Mouse (Mus musculus) liver, embryonic 14.5 days (tissue): Measurements from ENCODE around the gene Togaram1. TPM values are rescaled to one million over a fixed set of nuclear protein-coding genes. Genes with fewer than 3 reads are reported as not detected.

Source experiments
- ATAC-seq: fragments of 200-750 bp; cut with Nextera tagmentation; 2 replicates; pipeline ENCODE4 v1.8.0; 2017; ENCODE audit warnings: moderate number of reproducible peaks, mild to moderate bottlenecking, moderate library complexity; ENCODE audit not compliant: insufficient read depth
- DNase-seq, 3 experiments: peaks; one replicate each; pipeline ENCODE4 v3.0.0-alpha.2; 2012 to 2013; ENCODE audit warnings: low read depth in 3 of 3, low spot score in 3 of 3
- H3K27ac ChIP-seq: fragments of 300-500 bp; sonication (generic); 2 replicates; pipeline ENCODE4 v1.5.1; 2014; ENCODE audit warnings: moderate library complexity, mild to moderate bottlenecking, control low read depth, inconsistent platforms
- H3K27me3 ChIP-seq: fragments of 300-500 bp; sonication (generic); 2 replicates; pipeline ENCODE4 v1.6.1; 2014; ENCODE audit warnings: mild to moderate bottlenecking, low read length, moderate library complexity; ENCODE audit not compliant: control insufficient read depth, insufficient read depth
- H3K36me3 ChIP-seq: fragments of 300-500 bp; sonication (generic); replicated peaks from 2 replicates; pipeline ENCODE4 v1.6.1; 2014; ENCODE audit warnings: low read depth; ENCODE audit not compliant: control insufficient read depth, insufficient read depth
- H3K4me1 ChIP-seq, 2 experiments: fragments of 200-500 bp in 1 of 2; fragments of 300-500 bp in 1 of 2; sonication (generic) in 1 of 2; replicated peaks; 2 replicates each; pipeline ENCODE4 v1.6.1; 2012 to 2014; ENCODE audit warnings: antibody characterized with exemption in 1 of 2, inconsistent platforms in 1 of 2, low read length in 1 of 2; ENCODE audit not compliant: control insufficient read depth in 2 of 2, insufficient read depth in 2 of 2
- H3K4me2 ChIP-seq: fragments of 300-500 bp; sonication (generic); 2 replicates; pipeline ENCODE4 v1.6.1; 2014; ENCODE audit warnings: low read depth, mild to moderate bottlenecking, control low read depth, moderate library complexity
- H3K4me3 ChIP-seq, 2 experiments: fragments of 200-500 bp in 1 of 2; fragments of 300-500 bp in 1 of 2; sonication (generic) in 1 of 2; 2 replicates each; pipeline ENCODE4 v1.5.1; 2012 to 2014; ENCODE audit warnings: low read depth in 2 of 2, low read length in 2 of 2, mild to moderate bottlenecking in 2 of 2, control low read depth in 1 of 2, inconsistent platforms in 1 of 2, moderate library complexity in 1 of 2; ENCODE audit not compliant: insufficient read depth in 1 of 2
- H3K9ac ChIP-seq: fragments of 300-500 bp; sonication (generic); replicated peaks from 2 replicates; pipeline ENCODE4 v1.6.1; 2014; ENCODE audit warnings: mild to moderate bottlenecking, control low read depth, moderate library complexity
- H3K9me3 ChIP-seq: fragments of 300-500 bp; sonication (generic); 2 replicates; pipeline ENCODE4 v1.6.1; 2016; ENCODE audit warnings: low read length, mixed read lengths; ENCODE audit not compliant: control insufficient read depth
- CTCF ChIP-seq: IDR thresholded peaks from 2 replicates; pipeline ENCODE4 v1.5.1; 2016; ENCODE audit warnings: antibody characterized with exemption, low read depth, control low read depth
- EP300 ChIP-seq: IDR thresholded peaks from 2 replicates; pipeline ENCODE4 v1.6.1; 2016; ENCODE audit warnings: antibody characterized with exemption, low read depth
- WGBS: fragments of 180-500 bp; shearing (Covaris S2); extraction: QIAGEN DNeasy Blood & Tissue Kit; methylation state at CpG from one replicate; pipeline ENCODE4 v1.1.7; 2014; ENCODE audit not compliant: insufficient replicate concordance; 5-methylcytosine and 5-hydroxymethylcytosine counted together
- polyA plus RNA-seq, 2 experiments: library from polyadenylated mRNA; depleted of rRNA in 1 of 2; stranded (reverse) in 1 of 2; unstranded in 1 of 2; fragments of >200 nt; fragmentation: Nextera tagmentation in 1 of 2; extraction: Ambion mirVana in 1 of 2; gene quantifications; 2 replicates each; pipeline versions ENCODE4 v1.2.1 to v1.2.3; 2012 to 2014

Togaram1 gene
- polyA plus RNA-seq, 2 experiments = 3.9 to 6.4 TPM

- Histone ChIP-seq H3K27ac (no peak overlapping the region), H3K36me3 (no peaks in the 10 kb centered on the region; the same call in 1 of the 2 replicates), H3K9me3 (no peaks in the 10 kb centered on the region), H3K27me3 (no peaks in the 10 kb centered on the region), H3K9ac (no peak overlapping the region), H3K4me3 (no peak overlapping the region), H3K4me1 (peaks cover 12 to 15% of the 10 kb centered on the region in 2 experiments), H3K4me2 (peak overlapping the region; percentile 69)
- no peak for ATAC-seq
- TF ChIP-seq CTCF = no peak
- no peak for TF ChIP-seq EP300
- DNase-seq = no peak
Observed at GRCm38 (mm10) chr12:64971399-64971798, 5.8 kb downstream of the Togaram1 start.

- Histone ChIP-seq H3K9ac (no peak overlapping the region), H3K4me3 (no peak overlapping the region), H3K4me2 (peak overlapping the region; percentile 15; the same call in 1 of the 2 replicates), H3K27ac (no peak overlapping the region), H3K9me3 (no peaks in the 10 kb centered on the region), H3K4me1 (peaks cover 12 to 15% of the 10 kb centered on the region in 2 experiments), H3K36me3 (no peaks in the 10 kb centered on the region; the same call in 1 of the 2 replicates), H3K27me3 (no peaks in the 10 kb centered on the region)
- TF ChIP-seq CTCF (no peak), EP300 (no peak)
- WGBS = 43% methylated on average over 6 of the region's 6 CpGs
- DNase-seq (no peak), ATAC-seq (no peak)
Observed at GRCm38 (mm10) chr12:64972063-64972462, 6.5 kb downstream of the Togaram1 start.

- no peak overlapping the region for H3K4me3 ChIP-seq
Observed at GRCm38 (mm10) chr12:64975558-64975957, 10.0 kb downstream of the Togaram1 start.

GRCm38 (mm10) chr12:64976191-64976590 is 10.6 kb downstream of the Togaram1 start:
- ATAC-seq (no peak), DNase-seq (no peak)
- TF ChIP-seq CTCF = no peak
- no peak for TF ChIP-seq EP300
- peaks cover 3% of the 10 kb centered on the region for H3K36me3 ChIP-seq
- H3K27me3 ChIP-seq = no peaks in the 10 kb centered on the region
- H3K9me3 ChIP-seq = no peaks in the 10 kb centered on the region
- no peak overlapping the region for H3K27ac ChIP-seq
- H3K4me2 ChIP-seq = no peak overlapping the region
- H3K4me3 ChIP-seq = no peak overlapping the region
- WGBS = 10% methylated on average over 1 of the region's 1 CpGs
- H3K4me1 ChIP-seq = peaks cover 4 to 5% of the 10 kb centered on the region in 2 experiments; a peak in 1 of 4 replicates
- no peak overlapping the region for H3K9ac ChIP-seq

More at GRCm38 (mm10) chr12:64975558-64975957, 10.0 kb downstream of the Togaram1 start:
- H3K4me2 ChIP-seq = peak overlapping the region; percentile 31
- WGBS = 17% methylated on average over 6 of the region's 6 CpGs
- DNase-seq (no peak), ATAC-seq (no peak)
- H3K36me3 ChIP-seq = peaks cover 2% of the 10 kb centered on the region
- H3K9ac ChIP-seq = no peak overlapping the region
- H3K4me1 ChIP-seq = peaks cover 4 to 7% of the 10 kb centered on the region in 2 experiments; a peak in 1 of 4 replicates
- H3K27me3 ChIP-seq = no peaks in the 10 kb centered on the region
- no peaks in the 10 kb centered on the region for H3K9me3 ChIP-seq
- no peak overlapping the region for H3K27ac ChIP-seq
- TF ChIP-seq EP300 = no peak
- TF ChIP-seq CTCF = no peak

- Histone ChIP-seq H3K4me3 (no peak overlapping the region), H3K9ac (no peak overlapping the region), H3K9me3 (no peaks in the 10 kb centered on the region), H3K27me3 (no peaks in the 10 kb centered on the region), H3K4me2 (no peak overlapping the region), H3K4me1 (peaks cover 0 to 2% of the 10 kb centered on the region in 2 experiments; a peak in 1 of 4 replicates), H3K36me3 (peaks cover 3% of the 10 kb centered on the region), H3K27ac (no peak overlapping the region)
- TF ChIP-seq EP300 = no peak
- TF ChIP-seq CTCF = no peak
- DNase-seq (no peak), ATAC-seq (no peak)
- 77% methylated on average over 1 of the region's 1 CpGs for WGBS
Observed at GRCm38 (mm10) chr12:64977518-64977917, 11.9 kb downstream of the Togaram1 start.
